Mouse (Mus musculus) embryonic facial prominence, embryonic 14.5 days (tissue): ENCODE results near the gene Snd1. TPM values are rescaled to one million over a fixed set of nuclear protein-coding genes. Genes with fewer than 3 reads are reported as not detected.
A peak's percentile ranks its signal among the peaks of the same experiment; 100 is the strongest.

Experiments used
- ATAC-seq: fragments of 200-750 bp; cut with Nextera tagmentation; 2 replicates; pipeline ENCODE4 v1.8.0; 2017; ENCODE audit warnings: low read depth, moderate number of reproducible peaks, moderate TSS enrichment
- DNase-seq: peaks from one replicate; pipeline ENCODE4 v3.0.0-alpha.2; 2015; ENCODE audit warnings: low spot score
- H3K27ac ChIP-seq: fragments of 300-500 bp; sonication (generic); replicated peaks from 2 replicates; pipeline ENCODE4 v1.5.1; 2014; ENCODE audit warnings: low read depth, mild to moderate bottlenecking, low read length, moderate library complexity
- H3K27me3 ChIP-seq: fragments of 300-500 bp; sonication (generic); replicated peaks from 2 replicates; pipeline ENCODE4 v1.6.1; 2014; ENCODE audit warnings: low read length; ENCODE audit not compliant: control insufficient read depth, insufficient read depth
- H3K36me3 ChIP-seq: fragments of 300-500 bp; sonication (generic); 2 replicates; pipeline ENCODE4 v1.6.1; 2014; ENCODE audit warnings: low read length, mixed read lengths; ENCODE audit not compliant: control insufficient read depth, insufficient read depth
- H3K4me1 ChIP-seq: fragments of 300-500 bp; sonication (generic); 2 replicates; pipeline ENCODE4 v1.6.1; 2014; ENCODE audit warnings: antibody characterized with exemption, low read length; ENCODE audit not compliant: control insufficient read depth, insufficient read depth
- H3K4me2 ChIP-seq: fragments of 300-500 bp; sonication (generic); 2 replicates; pipeline ENCODE4 v1.6.1; 2014; ENCODE audit warnings: low read depth, mild to moderate bottlenecking, low read length, moderate library complexity, mixed read lengths
- H3K4me3 ChIP-seq: fragments of 300-500 bp; sonication (generic); 2 replicates; pipeline ENCODE4 v1.5.1; 2014; ENCODE audit warnings: low read depth, mild to moderate bottlenecking, low read length
- H3K9ac ChIP-seq: fragments of 300-500 bp; sonication (generic); 2 replicates; pipeline ENCODE4 v1.6.1; 2014; ENCODE audit warnings: low read depth, mild to moderate bottlenecking, low read length, moderate library complexity, mixed read lengths
- H3K9me3 ChIP-seq: fragments of 300-500 bp; sonication (generic); 2 replicates; pipeline ENCODE4 v1.6.1; 2016; ENCODE audit warnings: low read length; ENCODE audit not compliant: control insufficient read depth
- WGBS: fragments of 180-500 bp; shearing (Covaris S2); extraction: QIAGEN DNeasy Blood & Tissue Kit; methylation state at CpG from one replicate; pipeline ENCODE4 v1.1.7; 2014; 5-methylcytosine and 5-hydroxymethylcytosine counted together
- polyA plus RNA-seq: library from polyadenylated mRNA; unstranded; fragments of >200 nt; fragmentation: Nextera tagmentation; extraction: Ambion mirVana; gene quantifications from 2 replicates; pipeline ENCODE4 v1.2.1, GENCODE M21; 2014

Snd1 gene
- polyA plus RNA-seq, 1 experiment from 2014 or later: 111 TPM

- 74% methylated on average over 3 of the region's 3 CpGs for WGBS
- Histone ChIP-seq H3K4me2 (no peak overlapping the region), H3K9me3 (no peaks in the 10 kb centered on the region), H3K36me3 (no peaks in the 10 kb centered on the region), H3K4me3 (no peak overlapping the region), H3K4me1 (no peaks in the 10 kb centered on the region), H3K27me3 (no peaks in the 10 kb centered on the region), H3K27ac (no peak overlapping the region), H3K9ac (no peak overlapping the region)
- DNase-seq (no peak), ATAC-seq (no peak)
Observed at GRCm38 (mm10) chr6:28603401-28603800, 128.5 kb downstream of the Snd1 start.

DNA sequence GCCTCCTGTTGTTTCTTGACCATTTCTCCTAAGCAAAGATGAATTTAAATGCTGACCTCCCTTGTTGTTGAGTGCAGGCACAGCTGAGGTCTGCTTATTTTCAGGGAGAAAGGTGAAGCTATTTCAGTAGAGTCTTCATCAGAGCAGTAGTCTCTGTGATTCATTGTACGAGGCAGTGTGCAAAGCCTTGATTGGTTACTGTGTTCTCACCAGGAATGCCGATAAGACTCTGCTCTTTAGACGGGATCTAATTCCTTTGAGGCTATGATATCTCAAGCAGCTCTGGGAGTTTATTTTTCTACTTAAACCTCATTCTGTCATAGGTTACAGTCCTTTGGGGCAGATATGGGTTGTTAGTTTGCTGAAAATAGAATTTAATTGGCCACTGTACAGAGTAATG, 128.9 kb downstream of the Snd1 start:
- no peak overlapping the region for H3K9ac ChIP-seq
- no peaks in the 10 kb centered on the region for H3K36me3 ChIP-seq
- no peaks in the 10 kb centered on the region for H3K4me1 ChIP-seq
- WGBS: 51% methylated on average over 3 of the region's 3 CpGs
- ATAC-seq (peak; percentile 44), DNase-seq (no peak)
- H3K27me3 ChIP-seq: no peaks in the 10 kb centered on the region
- no peak overlapping the region for H3K4me3 ChIP-seq
- no peaks in the 10 kb centered on the region for H3K9me3 ChIP-seq
- H3K27ac ChIP-seq: no peak overlapping the region
- no peak overlapping the region for H3K4me2 ChIP-seq

GRCm38 (mm10) chr6:28609291-28609690, 134.4 kb downstream of the Snd1 start:
- H3K4me3 ChIP-seq: no peak overlapping the region

DNA sequence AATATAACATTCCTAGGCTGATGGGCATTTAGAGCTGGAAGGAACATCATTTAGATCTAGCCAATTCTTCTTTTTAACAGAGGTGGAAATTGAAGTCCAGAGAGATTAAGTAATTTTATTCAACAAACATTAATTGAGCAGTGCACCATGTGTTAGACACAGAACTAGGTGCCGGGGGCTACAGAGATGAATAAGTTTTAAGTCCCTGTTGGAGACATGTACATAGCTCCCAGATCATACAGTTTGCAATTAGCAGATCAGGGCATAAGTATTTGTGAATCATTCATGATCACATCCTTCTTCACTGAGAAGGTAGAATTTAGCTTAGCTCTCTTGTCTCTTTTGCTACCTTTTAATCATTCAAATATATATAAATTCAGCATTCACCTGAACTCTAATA, 135.2 kb downstream of the Snd1 start:
- 92% methylated on average over 1 of the region's 1 CpGs for WGBS
- no peak for DNase-seq

More at GRCm38 (mm10) chr6:28609291-28609690, 134.4 kb downstream of the Snd1 start:
- WGBS: 76% methylated on average over 4 of the region's 4 CpGs
- Histone ChIP-seq H3K27me3 (no peaks in the 10 kb centered on the region), H3K9ac (no peak overlapping the region), H3K4me1 (0 out of 2 replicates have a peak, but pooled peaks cover 6% of the 10 kb centered on the region), H3K36me3 (no peaks in the 10 kb centered on the region), H3K4me2 (no peak overlapping the region), H3K9me3 (no peaks in the 10 kb centered on the region), H3K27ac (no peak overlapping the region)
- ATAC-seq (no peak), DNase-seq (no peak)

GRCm38 (mm10) chr6:28613441-28613840, 138.5 kb downstream of the Snd1 start:
- ATAC-seq (no peak), DNase-seq (no peak)
- H3K36me3 ChIP-seq: no peaks in the 10 kb centered on the region
- no peak overlapping the region for H3K4me3 ChIP-seq
- 67% methylated on average over 4 of the region's 4 CpGs for WGBS
- H3K4me1 ChIP-seq: peaks cover 10% of the 10 kb centered on the region
- H3K9me3 ChIP-seq: no peaks in the 10 kb centered on the region
- H3K4me2 ChIP-seq: no peak overlapping the region
- H3K27ac ChIP-seq: no peak overlapping the region
- H3K9ac ChIP-seq: no peak overlapping the region
- no peaks in the 10 kb centered on the region for H3K27me3 ChIP-seq

More for the DNA sequence above, 135.2 kb downstream of the Snd1 start:
- ATAC-seq: no peak
- H3K4me3 ChIP-seq: no peak overlapping the region
- no peaks in the 10 kb centered on the region for H3K27me3 ChIP-seq
- H3K9me3 ChIP-seq: no peaks in the 10 kb centered on the region
- no peak overlapping the region for H3K4me2 ChIP-seq
- no peak overlapping the region for H3K27ac ChIP-seq
- H3K4me1 ChIP-seq: 0 out of 2 replicates have a peak, but pooled peaks cover 6% of the 10 kb centered on the region
- no peak overlapping the region for H3K9ac ChIP-seq
- no peaks in the 10 kb centered on the region for H3K36me3 ChIP-seq

DNA sequence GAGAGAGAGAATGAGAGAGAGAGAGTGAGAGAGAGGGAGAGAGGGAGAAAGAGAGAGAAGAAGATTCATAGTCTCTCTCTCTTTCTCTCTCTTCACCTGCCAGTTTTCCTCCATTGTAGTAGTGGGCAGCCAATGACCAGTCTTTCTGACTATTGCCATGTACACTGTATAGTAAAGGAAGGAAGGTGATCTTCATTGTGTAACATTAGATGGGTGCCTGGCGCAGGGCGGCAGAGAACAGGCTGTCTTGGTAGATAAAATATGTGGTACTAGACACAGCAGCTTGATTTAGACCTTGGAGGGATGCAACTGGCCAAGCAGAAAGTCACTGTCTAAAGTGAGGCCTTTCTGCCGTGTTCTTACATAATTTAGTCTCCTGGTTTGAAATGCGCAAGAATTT, 139.9 kb downstream of the Snd1 start:
- Histone ChIP-seq H3K4me1 (peaks cover 15% of the 10 kb centered on the region), H3K4me3 (no peak overlapping the region), H3K9me3 (no peaks in the 10 kb centered on the region), H3K9ac (no peak overlapping the region), H3K27ac (no peak overlapping the region), H3K27me3 (no peaks in the 10 kb centered on the region), H3K4me2 (no peak overlapping the region), H3K36me3 (no peaks in the 10 kb centered on the region)
- ATAC-seq (no peak), DNase-seq (no peak)
- WGBS: 87% methylated on average over 4 of the region's 4 CpGs

- Histone ChIP-seq H3K27ac (no peak overlapping the region), H3K36me3 (no peaks in the 10 kb centered on the region), H3K9ac (no peak overlapping the region), H3K4me3 (no peak overlapping the region), H3K9me3 (no peaks in the 10 kb centered on the region), H3K4me1 (peaks cover 15% of the 10 kb centered on the region), H3K27me3 (no peaks in the 10 kb centered on the region), H3K4me2 (no peak overlapping the region)
- 70% methylated on average over 3 of the region's 3 CpGs for WGBS
- ATAC-seq (no peak), DNase-seq (no peak)
Observed at GRCm38 (mm10) chr6:28615408-28615807, 140.5 kb downstream of the Snd1 start.

DNA sequence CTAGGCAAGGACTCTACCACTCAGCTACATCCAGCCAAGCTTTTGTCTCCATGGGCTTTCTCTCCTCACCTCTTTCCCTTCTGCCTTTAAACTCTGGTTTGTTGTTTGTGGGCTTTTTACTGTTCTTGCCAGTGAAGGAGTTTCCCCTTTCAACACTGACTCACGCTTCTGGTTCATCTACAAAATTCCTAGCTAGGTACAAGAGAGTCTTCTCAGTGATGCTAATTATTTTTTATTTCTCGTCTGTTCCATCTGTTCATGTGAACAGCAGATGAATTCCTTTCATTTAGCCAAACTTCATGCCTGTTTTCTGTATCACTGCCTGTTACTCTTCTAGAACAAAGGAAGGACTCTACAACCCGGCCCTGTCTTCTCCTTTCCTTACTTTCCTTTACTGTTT, 141.0 kb downstream of the Snd1 start:
- no peak overlapping the region for H3K4me3 ChIP-seq
- H3K27ac ChIP-seq: no peak overlapping the region
- WGBS: 50% methylated on average over 3 of the region's 3 CpGs
- H3K36me3 ChIP-seq: no peaks in the 10 kb centered on the region
- H3K4me2 ChIP-seq: no peak overlapping the region
- ATAC-seq: no peak
- H3K27me3 ChIP-seq: no peaks in the 10 kb centered on the region
- H3K9ac ChIP-seq: no peak overlapping the region
- H3K4me1 ChIP-seq: peaks cover 15% of the 10 kb centered on the region
- H3K9me3 ChIP-seq: no peaks in the 10 kb centered on the region
- no peak for DNase-seq

DNA sequence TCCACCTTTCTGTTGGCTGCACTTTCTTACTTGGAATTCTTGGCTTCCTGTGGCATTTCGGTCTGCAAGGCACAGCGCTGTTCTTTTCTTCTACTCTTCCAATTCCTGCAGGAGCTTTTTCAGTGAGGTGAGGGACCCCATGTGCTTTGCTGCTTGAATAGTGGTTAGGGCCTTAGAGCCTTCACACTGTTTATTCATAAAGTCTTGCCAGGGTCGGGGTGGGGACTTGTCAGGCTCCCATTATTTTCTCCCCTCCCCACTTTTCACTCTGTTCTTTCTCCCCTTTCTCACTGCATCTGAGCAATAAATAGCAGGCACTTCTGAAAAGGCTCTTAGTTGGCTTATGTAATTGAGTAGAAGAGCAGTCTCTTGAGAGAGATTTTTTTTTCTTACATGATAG, 143.4 kb downstream of the Snd1 start:
- no peak overlapping the region for H3K4me3 ChIP-seq
- H3K36me3 ChIP-seq: no peaks in the 10 kb centered on the region
- peaks cover 13% of the 10 kb centered on the region for H3K4me1 ChIP-seq
- no peak overlapping the region for H3K4me2 ChIP-seq
- H3K27ac ChIP-seq: no peak overlapping the region
- DNase-seq (no peak), ATAC-seq (no peak)
- no peaks in the 10 kb centered on the region for H3K27me3 ChIP-seq
- H3K9me3 ChIP-seq: no peaks in the 10 kb centered on the region
- no peak overlapping the region for H3K9ac ChIP-seq
- WGBS: 62% methylated on average over 3 of the region's 3 CpGs
